Mouse (Mus musculus) subcutaneous adipose tissue, adult 2 months (tissue): ENCODE results near the gene Akap8l. TPM values are rescaled to one million over a fixed set of nuclear protein-coding genes. Genes with fewer than 3 reads are reported as not detected.

ENCODE experiments used
- polyA plus RNA-seq: library from polyadenylated mRNA; depleted of rRNA; stranded (reverse); fragments of >200 nt; gene quantifications from 2 replicates; pipeline ENCODE4 v1.2.3, GENCODE M21; 2012; ENCODE audit warnings: low replicate concordance; rRNA removed

Akap8l gene
- 89.6 and 127 TPM in 2 replicates for polyA plus RNA-seq

DNA sequence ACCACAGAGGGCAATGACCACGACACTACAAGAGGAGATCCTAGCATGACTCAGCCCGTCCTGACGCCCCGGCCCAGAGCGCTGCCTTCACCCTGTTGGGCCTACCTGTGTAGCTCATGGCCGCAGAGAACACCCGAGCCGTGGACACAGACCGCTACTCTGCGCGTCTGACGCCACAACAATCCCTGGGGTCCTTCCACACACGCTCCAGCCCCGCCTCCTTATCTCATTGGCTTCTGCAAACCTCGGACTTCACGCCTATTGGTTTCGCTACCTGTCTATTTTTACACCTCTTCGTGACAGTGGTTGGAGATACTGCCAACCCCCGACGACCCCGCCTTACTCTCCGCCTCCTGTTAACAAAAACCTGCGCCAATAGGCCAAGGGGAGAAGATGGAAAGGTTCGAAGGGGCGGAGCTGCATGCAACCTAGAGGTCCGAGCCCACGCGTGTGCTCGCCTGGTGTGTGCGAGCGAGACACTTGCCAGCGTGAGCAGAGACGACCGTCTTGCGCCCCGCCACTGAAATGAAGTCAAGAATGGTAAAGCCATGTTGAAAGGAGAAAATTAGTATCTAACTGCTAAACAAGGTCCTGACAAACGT, at the start of gene Akap8l:
Gene Akap8l, minus strand, starts transcription at position 226 of the 602 bp plus-strand sequence.

GRCm38 (mm10) chr17:32389101-32389659, 38.8 kb upstream of the Akap8l start, which contains the start of gene Wiz:
Gene Wiz (minus strand): TSS chr17:32389439.

GRCm38 (mm10) chr17:32320597-32321389, 29.6 kb downstream of the Akap8l start, which contains the start of gene Akap8:
Gene Akap8 (minus strand): TSS chr17:32321238.

GRCm38 (mm10) chr17:32284262-32285137, 65.9 kb downstream of the Akap8l start, which contains the start of gene Brd4:
Gene Brd4 (minus strand): TSS chr17:32284722.

Other genes with a start within 250 kb of the Akap8l start
- 50.7 and 68.4 TPM in 2 replicates for gene Notch3, start 183.8 kb downstream of the Akap8l start, polyA plus RNA-seq
- gene Ephx3, start 161.1 kb downstream of the Akap8l start, polyA plus RNA-seq: 2.2 and 7.0 TPM in 2 replicates
- 23.2 and 39.1 TPM in 2 replicates for gene Brd4, start 65.9 kb downstream of the Akap8l start, polyA plus RNA-seq
- gene Akap8, start 29.4 kb downstream of the Akap8l start, polyA plus RNA-seq: 47.7 and 91.4 TPM in 2 replicates
- 31.6 and 59.8 TPM in 2 replicates for gene Wiz, start 38.8 kb upstream of the Akap8l start, polyA plus RNA-seq
- 4.1 and 8.3 TPM in 2 replicates for gene Rasal3, start 53.0 kb upstream of the Akap8l start, polyA plus RNA-seq
- gene Pglyrp2, start 73.6 kb upstream of the Akap8l start, polyA plus RNA-seq: 0.90 and 2.3 TPM in 2 replicates
- gene Cyp4f39, start 102.1 kb upstream of the Akap8l start, polyA plus RNA-seq: 0.48 and 0.83 TPM in 2 replicates
- 25.1 and 34.2 TPM in 2 replicates for gene Cyp4f17, start 155.4 kb upstream of the Akap8l start, polyA plus RNA-seq
- gene Cyp4f16, start 186.0 kb upstream of the Akap8l start, polyA plus RNA-seq: 23.3 and 27.7 TPM in 2 replicates